Mouse (Mus musculus): Measurements from ENCODE around the gene 1500009C09Rik.

- TF ChIP-seq GATA1 (IDR thresholded peaks at IDR 0.05; ENCODE audit: borderline replicate concordance, low read length) (no peak), FLI1 (IDR thresholded peaks at IDR 0.05; ENCODE audit: low read length) (no peak)
Measured at GRCm38 (mm10) chr15:82294059-82294458, 41.9 kb downstream of the 1500009C09Rik start.
